Mouse (Mus musculus): Measurements from ENCODE around the gene Cap1. TPM values are rescaled to one million over a fixed set of nuclear protein-coding genes. Genes with fewer than 3 reads are reported as not detected.
A peak's percentile ranks its signal among the peaks of the same experiment; 100 is the strongest.

The Cap1 gene
- polyA plus RNA-seq, 1 experiment: 62.4 TPM

DNA sequence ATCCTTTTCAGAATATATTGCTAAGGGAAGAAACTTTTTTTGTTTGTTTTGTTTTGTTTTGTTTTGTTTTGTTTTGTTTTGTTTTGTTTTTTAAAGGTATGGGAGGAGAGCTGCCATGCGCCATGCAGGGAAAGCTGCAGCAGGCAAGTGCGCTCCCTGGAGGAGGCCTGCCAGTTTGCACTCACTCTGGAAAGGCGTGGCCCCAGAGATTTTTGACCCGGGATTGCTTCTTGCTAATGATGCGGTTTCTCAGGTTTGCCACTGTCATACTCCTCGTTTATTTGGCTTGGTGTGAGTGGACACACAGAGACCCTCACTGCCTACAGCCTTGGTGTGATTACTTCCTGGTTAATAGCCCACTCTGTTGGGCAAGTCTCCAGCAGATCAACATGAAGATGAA, 16.3 kb upstream of the Cap1 start:
- Histone ChIP-seq H3K27me3 (ENCODE audit: control insufficient read depth, insufficient read depth, low read length) (no peaks in the 10 kb centered on the region), H3K27ac (ENCODE audit: control insufficient read depth, insufficient read depth, low read depth, low read length) (no peak overlapping the region), H3K4me3 (ENCODE audit: control insufficient read depth, low read depth, low read length) (no peak overlapping the region), H3K36me3 (ENCODE audit: control insufficient read depth, insufficient read depth, low read length) (no peaks in the 10 kb centered on the region), H3K4me1 (ENCODE audit: control insufficient read depth, insufficient read depth, low read length) (no peaks in the 10 kb centered on the region)
- TF ChIP-seq CTCF (IDR thresholded peaks at IDR 0.05; ENCODE audit: control insufficient read depth, insufficient read depth, insufficient replicate concordance, low read depth, low read length) (no peak), POLR2A (IDR thresholded peaks at IDR 0.05; ENCODE audit: control insufficient read depth, low read depth, low read length) (no peak)

DNA sequence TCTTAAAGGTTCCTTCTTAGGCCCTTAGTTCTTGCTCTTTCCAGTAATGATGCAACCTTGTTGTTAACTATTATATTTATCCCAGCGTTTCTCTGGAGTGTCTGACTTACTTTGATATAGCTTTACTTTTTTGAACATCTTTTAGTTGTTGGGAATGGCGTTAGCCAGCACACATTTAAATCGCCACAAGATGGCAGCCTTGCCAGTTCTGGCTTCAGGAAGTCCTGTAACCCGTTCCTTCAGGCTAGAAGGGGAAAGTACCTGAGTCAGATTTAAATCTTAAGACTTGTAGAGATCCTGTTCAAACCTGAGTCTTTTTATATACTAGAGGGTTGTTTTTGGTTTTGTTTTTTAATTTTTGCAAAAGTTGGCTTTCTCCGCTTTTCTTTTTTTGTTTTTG, 12.5 kb upstream of the Cap1 start:
- Histone ChIP-seq H3K36me3 (ENCODE audit: control insufficient read depth, insufficient read depth, low read length) (no peaks in the 10 kb centered on the region), H3K27ac (ENCODE audit: control insufficient read depth, insufficient read depth, low read depth, low read length) (no peak overlapping the region), H3K4me3 (ENCODE audit: control insufficient read depth, low read depth, low read length) (no peak overlapping the region), H3K4me1 (ENCODE audit: control insufficient read depth, insufficient read depth, low read length) (no peaks in the 10 kb centered on the region), H3K27me3 (ENCODE audit: control insufficient read depth, insufficient read depth, low read length) (no peaks in the 10 kb centered on the region)
- TF ChIP-seq CTCF (IDR thresholded peaks at IDR 0.05; ENCODE audit: control insufficient read depth, insufficient read depth, insufficient replicate concordance, low read depth, low read length): no peak
- TF ChIP-seq POLR2A (IDR thresholded peaks at IDR 0.05; ENCODE audit: control insufficient read depth, low read depth, low read length): no peak

DNA sequence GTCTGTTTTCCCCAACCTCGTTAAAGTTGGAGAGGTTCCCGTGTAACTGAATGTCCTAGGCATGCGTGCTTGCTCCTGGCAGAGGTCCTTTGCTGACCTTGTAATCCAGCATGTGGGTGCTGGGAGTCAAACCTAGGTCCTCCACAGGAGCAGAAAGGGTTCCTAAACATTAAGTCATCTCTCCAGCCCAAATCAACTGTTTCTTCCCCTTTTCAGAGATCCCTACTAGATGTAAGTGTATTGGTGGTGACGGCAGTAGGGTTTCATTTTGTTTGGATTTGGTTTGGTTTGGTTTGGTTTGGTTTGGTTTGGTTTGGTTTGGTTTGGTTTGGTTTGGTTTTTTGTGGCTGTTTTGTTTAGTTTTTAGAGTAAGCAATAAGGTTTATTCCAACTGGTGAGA, 11.9 kb upstream of the Cap1 start:
- Histone ChIP-seq H3K27ac (ENCODE audit: control insufficient read depth, insufficient read depth, low read depth, low read length) (no peak overlapping the region), H3K36me3 (ENCODE audit: control insufficient read depth, insufficient read depth, low read length) (no peaks in the 10 kb centered on the region), H3K4me1 (ENCODE audit: control insufficient read depth, insufficient read depth, low read length) (no peaks in the 10 kb centered on the region), H3K4me3 (ENCODE audit: control insufficient read depth, low read depth, low read length) (no peak overlapping the region), H3K27me3 (ENCODE audit: control insufficient read depth, insufficient read depth, low read length) (no peaks in the 10 kb centered on the region)
- TF ChIP-seq POLR2A (IDR thresholded peaks at IDR 0.05; ENCODE audit: control insufficient read depth, low read depth, low read length) (no peak), CTCF (IDR thresholded peaks at IDR 0.05; ENCODE audit: control insufficient read depth, insufficient read depth, insufficient replicate concordance, low read depth, low read length) (no peak)

DNA sequence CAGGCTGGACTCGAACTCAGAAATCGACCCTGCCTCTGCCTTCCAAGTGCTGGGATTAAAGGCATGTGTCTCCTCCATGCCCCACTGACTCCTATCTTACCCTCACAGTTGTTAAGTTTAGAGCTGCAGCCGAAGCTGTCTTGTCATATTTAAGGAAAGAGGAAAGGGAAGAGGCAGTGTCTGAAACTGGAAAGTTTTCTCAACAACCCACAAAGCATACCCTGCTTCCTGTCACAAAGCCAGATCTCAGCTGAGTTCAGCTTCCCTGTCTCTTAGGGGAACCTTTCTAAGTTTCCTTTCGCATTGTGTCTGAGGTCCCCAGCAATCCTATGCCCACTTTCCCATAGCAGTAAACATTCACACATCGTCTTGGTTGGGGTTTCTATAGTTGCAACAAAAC, 6.3 kb upstream of the Cap1 start:
- Histone ChIP-seq H3K27me3 (ENCODE audit: control insufficient read depth, insufficient read depth, low read length) (no peaks in the 10 kb centered on the region), H3K4me3 (ENCODE audit: control insufficient read depth, low read depth, low read length) (no peak overlapping the region), H3K27ac (ENCODE audit: control insufficient read depth, insufficient read depth, low read depth, low read length) (peak overlapping the region; percentile 27; the same call in 1 of the 2 replicates), H3K4me1 (ENCODE audit: control insufficient read depth, insufficient read depth, low read length) (no peaks in the 10 kb centered on the region), H3K36me3 (ENCODE audit: control insufficient read depth, insufficient read depth, low read length) (no peaks in the 10 kb centered on the region)
- TF ChIP-seq POLR2A (IDR thresholded peaks at IDR 0.05; ENCODE audit: control insufficient read depth, low read depth, low read length) (no peak), CTCF (IDR thresholded peaks at IDR 0.05; ENCODE audit: control insufficient read depth, insufficient read depth, insufficient replicate concordance, low read depth, low read length) (no peak)

DNA sequence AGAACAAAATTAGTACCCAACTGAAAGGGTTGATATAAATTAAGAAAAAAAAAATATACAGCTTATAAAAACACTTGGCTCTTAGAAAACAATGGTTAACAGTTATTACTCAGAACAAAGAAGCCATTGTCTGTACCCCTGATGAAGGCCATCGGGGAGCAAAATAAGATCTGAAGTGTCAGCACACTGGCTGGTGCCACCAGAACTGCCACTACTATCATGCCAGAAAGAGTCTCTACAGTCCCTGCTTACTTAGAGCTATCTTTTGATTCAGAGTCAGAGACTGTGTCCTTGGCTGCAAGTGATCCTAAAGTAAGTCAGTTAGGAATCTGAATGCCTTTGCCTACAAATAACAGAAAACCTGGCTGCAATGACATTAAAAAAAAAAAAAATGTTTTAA, 5.7 kb upstream of the Cap1 start:
- H3K36me3 ChIP-seq (ENCODE audit: control insufficient read depth, insufficient read depth, low read length): no peaks in the 10 kb centered on the region
- H3K27me3 ChIP-seq (ENCODE audit: control insufficient read depth, insufficient read depth, low read length): no peaks in the 10 kb centered on the region
- TF ChIP-seq CTCF (IDR thresholded peaks at IDR 0.05; ENCODE audit: control insufficient read depth, insufficient read depth, insufficient replicate concordance, low read depth, low read length) (no peak), POLR2A (IDR thresholded peaks at IDR 0.05; ENCODE audit: control insufficient read depth, low read depth, low read length) (no peak)
- no peak overlapping the region for H3K4me3 ChIP-seq (ENCODE audit: control insufficient read depth, low read depth, low read length)
- no peaks in the 10 kb centered on the region for H3K4me1 ChIP-seq (ENCODE audit: control insufficient read depth, insufficient read depth, low read length)
- no peak overlapping the region for H3K27ac ChIP-seq (ENCODE audit: control insufficient read depth, insufficient read depth, low read depth, low read length)

DNA sequence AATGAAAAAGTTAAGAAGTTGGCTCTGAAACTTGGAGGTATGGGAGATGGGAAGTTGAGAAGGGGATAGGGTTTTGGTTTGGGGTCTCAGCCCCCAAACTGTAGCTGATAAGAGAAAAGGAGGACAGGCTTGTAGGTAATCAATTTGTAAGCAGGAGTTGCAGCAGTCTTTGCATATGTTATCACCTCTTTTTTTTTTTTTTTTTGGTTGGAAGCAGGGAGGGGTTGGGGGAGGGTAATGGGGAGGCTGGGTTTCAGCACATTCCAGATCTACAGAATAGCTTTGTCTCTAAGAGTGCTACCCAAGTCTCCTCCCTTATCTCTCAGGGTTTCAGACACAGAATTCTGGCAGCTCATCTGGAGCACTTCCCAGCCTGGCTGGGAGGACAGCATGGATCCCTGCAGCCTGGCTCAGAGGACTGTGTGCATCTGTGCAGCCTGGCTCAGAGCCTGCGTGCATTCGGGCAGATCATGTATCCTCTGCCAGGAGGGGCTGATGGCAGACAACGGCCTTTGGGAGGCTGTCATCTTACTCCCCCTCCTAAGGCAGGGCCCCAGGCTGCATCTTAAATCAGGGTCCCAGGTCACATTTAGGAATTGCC, 5.1 kb upstream of the Cap1 start:
- Histone ChIP-seq H3K4me1 (ENCODE audit: control insufficient read depth, insufficient read depth, low read length) (no peaks in the 10 kb centered on the region), H3K4me3 (ENCODE audit: control insufficient read depth, low read depth, low read length) (no peak overlapping the region), H3K27me3 (ENCODE audit: control insufficient read depth, insufficient read depth, low read length) (no peaks in the 10 kb centered on the region), H3K36me3 (ENCODE audit: control insufficient read depth, insufficient read depth, low read length) (no peaks in the 10 kb centered on the region), H3K27ac (ENCODE audit: control insufficient read depth, insufficient read depth, low read depth, low read length) (peak overlapping the region; percentile 54)
- no peak for TF ChIP-seq CTCF (IDR thresholded peaks at IDR 0.05; ENCODE audit: control insufficient read depth, insufficient read depth, insufficient replicate concordance, low read depth, low read length)
- TF ChIP-seq POLR2A (IDR thresholded peaks at IDR 0.05; ENCODE audit: control insufficient read depth, low read depth, low read length): no peak

DNA sequence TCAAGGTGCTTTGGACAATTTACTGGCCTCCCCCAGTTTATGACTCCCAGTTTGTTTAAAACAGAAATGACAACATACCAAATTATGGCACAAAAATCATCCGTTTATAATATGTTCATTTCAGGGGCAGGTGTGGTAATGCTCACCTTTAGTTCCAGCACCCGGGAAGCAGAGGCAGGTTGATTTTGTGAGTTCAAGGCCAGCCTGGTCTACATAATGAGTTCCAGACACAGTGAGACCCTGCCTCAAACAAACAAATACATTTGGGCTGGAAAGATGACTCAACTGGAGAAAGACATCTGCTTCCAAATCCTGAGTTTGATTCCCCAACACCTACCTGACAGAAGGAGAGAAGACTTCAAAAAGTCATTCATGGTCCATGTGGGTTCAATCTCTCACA, 1.5 kb upstream of the Cap1 start:
- no peaks in the 10 kb centered on the region for H3K36me3 ChIP-seq (ENCODE audit: control insufficient read depth, insufficient read depth, low read length)
- no peak overlapping the region for H3K4me3 ChIP-seq (ENCODE audit: control insufficient read depth, low read depth, low read length)
- no peak overlapping the region; the same call in 1 of the 2 replicates for H3K27ac ChIP-seq (ENCODE audit: control insufficient read depth, insufficient read depth, low read depth, low read length)
- H3K27me3 ChIP-seq (ENCODE audit: control insufficient read depth, insufficient read depth, low read length): no peaks in the 10 kb centered on the region
- H3K4me1 ChIP-seq (ENCODE audit: control insufficient read depth, insufficient read depth, low read length): peaks cover 7% of the 10 kb centered on the region
- TF ChIP-seq POLR2A (IDR thresholded peaks at IDR 0.05; ENCODE audit: control insufficient read depth, low read depth, low read length): no peak
- no peak for TF ChIP-seq CTCF (IDR thresholded peaks at IDR 0.05; ENCODE audit: control insufficient read depth, insufficient read depth, insufficient replicate concordance, low read depth, low read length)

Data from testis, adult 2 months (tissue).